Mouse (Mus musculus): ENCODE data around the gene Fam171a2.
"Not testable (repeated sequence)": the region's sequence is repeated elsewhere in the genome, so short reads cannot be mapped to it uniquely, and the experiment has no call there.

Gene Fam171a2

DNA sequence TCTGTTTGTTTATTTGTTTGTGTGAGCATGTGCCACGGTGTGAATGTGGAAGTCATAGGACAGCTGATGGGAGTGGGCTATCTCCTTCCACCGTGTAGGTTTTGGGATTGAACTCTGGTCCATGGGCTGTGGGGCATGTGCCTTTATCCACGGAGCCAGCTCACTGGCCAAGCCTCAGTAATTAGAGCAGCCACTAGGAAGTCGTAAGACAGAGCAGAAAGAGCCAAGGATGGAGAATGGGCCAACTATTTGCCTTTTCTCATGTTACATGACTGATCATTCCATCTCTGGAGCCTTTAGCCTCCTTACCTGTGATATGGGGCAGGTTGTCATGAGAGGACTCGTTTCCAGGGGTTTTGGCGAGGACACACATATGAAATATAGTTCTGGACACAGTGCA is 51.2 kb downstream of the Fam171a2 start:
- no peak for DNase-seq (ENCODE audit: extremely low spot score, low spot score)

DNA sequence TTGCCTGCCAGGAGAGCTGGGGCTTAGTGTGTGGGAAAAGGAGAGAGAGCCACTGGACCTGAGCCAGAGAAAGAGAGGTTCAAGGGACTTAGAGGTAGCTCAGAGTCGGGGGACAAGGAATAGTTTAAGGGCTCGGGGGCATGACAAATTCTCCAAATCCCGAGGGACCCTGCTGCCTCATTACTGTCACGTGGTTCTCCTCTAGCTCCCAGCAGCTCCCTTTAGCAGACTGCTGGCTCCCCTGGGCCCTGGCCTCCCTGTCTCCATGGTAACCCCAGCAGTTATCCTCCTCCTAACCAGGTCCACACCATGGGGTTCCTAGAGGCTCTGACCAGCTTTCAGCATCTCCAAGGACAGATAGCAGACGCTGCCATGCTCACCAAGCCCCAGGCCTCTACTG is 52.2 kb downstream of the Fam171a2 start:
- DNase-seq (ENCODE audit: extremely low spot score, low spot score) = no peak

DNA sequence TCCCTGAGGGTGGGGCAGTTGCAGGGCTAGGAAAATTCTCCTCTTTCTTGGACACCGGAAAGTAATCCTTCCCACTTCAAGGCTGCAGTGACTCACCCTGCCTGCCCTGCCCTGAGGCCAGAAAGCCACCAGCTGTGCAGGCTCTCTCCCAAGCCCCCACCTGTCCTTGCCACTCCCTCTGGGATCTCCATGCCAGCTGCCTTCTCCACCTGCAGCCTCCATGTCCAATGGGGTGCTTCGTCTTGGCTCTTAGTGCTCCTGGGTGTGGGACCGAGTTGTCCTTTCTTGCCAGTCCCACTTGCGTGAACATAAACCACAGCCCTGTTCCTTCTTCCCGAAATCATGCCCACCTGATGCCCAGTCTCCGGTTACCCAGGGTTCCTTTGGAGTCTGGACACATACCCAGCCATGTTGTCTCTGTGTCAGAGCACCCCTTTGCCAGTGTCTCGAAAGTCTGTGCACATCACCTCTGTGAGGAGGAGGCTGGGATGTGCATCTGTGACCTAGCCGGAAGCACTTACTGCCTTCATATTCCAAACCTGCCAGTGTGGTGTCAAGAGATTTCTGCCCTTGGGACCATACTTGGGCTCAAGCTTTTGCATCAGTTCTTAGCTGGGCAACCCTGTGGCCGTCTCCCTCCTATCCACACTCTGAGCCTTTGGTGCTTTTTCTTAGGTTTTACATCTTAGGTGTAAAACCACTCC is 52.9 kb downstream of the Fam171a2 start:
- DNase-seq (ENCODE audit: extremely low spot score, low spot score) = no peak

DNA sequence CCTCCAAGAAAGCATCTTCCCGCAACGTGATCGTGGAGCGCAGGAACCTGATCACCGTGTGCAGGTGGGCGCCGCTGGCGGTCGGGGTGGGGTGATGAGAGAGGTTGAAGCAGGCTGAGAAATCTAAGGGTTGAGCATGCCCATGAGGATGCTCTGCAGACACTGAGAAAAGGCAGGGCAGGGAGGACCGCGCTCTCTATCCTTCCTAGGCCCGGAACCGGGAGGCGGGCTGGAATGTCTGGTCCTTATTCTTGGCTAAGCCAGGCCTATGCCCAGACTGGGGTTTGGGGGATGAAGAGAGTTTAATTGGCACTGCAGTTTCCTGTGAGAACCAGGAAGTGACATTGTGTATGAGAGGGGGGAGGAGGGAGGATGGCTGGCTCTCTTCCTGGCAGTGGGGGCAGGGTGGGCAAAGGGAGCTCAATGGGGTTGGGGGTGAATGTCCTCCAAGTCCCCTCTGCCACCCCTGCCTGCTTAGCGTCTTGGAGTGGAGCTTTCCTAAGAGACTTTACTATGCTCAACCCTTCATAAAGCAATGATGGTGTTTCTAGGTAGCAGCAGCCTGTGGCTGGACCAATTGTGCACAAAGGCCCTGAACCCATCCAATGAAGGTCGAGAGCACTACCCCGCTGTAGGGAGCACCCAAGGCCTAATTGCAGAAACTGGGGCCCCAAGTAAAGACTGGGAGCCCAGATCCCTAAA is 53.6 kb downstream of the Fam171a2 start:
- DNase-seq (ENCODE audit: extremely low spot score, low spot score) = no peak

DNA sequence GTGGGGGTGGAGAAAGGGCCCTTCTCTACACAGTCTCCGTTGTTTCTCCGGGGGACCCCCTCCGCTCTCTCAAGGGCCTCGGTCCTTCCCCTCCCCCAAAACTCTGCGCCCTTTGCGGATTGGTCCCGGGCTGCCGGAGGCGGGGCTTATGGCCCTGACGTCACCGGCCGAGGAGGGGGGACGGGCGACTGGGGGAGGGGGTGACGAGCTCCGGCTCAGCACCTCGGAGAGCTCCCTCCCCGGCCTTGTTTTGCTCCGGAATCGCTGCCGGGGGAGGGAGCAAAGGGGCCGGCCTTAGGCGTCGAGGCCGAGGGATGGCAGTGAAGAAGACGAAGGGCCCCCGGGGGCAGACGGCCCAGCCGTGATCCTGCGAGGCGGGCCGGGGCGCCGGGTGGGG is 54.2 kb downstream of the Fam171a2 start, which contains the start of gene Rundc3a:
Gene Rundc3a, plus strand, starts transcription at position 166 of the 397 bp plus-strand sequence.
- peak; percentile 94 for DNase-seq (ENCODE audit: extremely low spot score, low spot score)

DNA sequence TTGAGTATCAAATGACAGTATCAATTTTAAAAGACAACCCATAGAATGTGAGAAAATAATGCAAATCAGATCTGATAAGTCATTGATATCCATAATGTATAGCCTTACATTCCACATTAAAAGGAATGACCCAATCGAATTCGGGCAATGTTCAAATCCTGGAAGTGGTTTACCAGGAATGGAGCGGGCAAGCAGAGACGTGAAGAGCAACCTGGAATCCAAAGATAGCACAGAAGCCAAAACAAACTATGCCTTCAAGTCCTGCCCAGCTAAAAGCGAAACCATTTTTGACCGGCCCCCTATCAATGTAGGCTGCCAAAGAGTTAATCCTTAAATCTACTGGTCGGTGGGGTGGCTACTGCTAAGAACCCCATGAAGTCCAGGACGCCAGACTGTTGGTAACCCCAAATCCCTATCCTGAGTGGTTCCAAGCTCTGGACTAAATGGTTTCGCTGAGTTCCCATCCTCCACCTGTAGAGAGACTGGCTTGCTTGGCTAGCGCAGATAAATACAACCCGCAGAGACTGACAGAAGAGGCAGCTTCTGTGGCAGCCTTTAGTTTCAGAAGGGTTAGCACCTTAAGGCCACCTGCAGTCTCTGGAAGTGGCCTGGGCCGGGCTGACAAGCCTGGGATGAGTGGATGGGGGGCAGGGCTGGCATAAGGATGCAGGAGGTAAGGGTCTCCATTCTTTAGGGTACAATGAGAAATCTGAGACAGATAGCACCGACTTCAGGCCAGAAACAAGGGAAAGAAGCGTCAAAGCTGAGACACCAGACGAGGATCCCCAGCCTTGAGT is 54.8 kb downstream of the Fam171a2 start:
- no peak for DNase-seq (ENCODE audit: extremely low spot score, low spot score)

DNA sequence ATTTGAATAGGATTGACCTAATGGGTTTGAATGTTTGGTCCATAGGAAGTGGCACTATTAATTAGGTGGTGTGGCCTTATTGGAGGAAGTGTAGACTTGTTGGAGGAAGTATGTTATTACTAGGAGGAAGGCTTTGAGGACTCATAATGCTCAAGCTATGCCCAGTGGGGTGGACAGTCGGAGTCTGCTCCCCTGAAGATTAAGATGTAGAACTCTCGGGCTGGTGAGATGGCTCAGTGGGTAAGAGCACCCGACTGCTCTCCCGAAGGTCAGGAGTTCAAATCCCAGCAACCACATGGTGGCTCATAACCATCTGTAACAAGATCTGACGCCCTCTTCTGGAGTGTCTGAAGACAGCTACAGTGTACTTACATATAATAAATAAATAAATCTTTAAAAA is 58.0 kb downstream of the Fam171a2 start:
- DNase-seq (ENCODE audit: extremely low spot score, low spot score) = not testable (repeated sequence)
